Mouse (Mus musculus) liver, embryonic 13.5 days (tissue): Measurements from ENCODE around the gene 2310030G06Rik. TPM values are rescaled to one million over a fixed set of nuclear protein-coding genes. Genes with fewer than 3 reads are reported as not detected.

Experiments
- ATAC-seq: fragments of 200-750 bp; cut with Nextera tagmentation; 2 replicates; pipeline ENCODE4 v1.8.0; 2017; ENCODE audit warnings: low read depth, mild to moderate bottlenecking, moderate number of reproducible peaks, moderate library complexity
- DNase-seq: peaks from one replicate; pipeline ENCODE4 v3.0.0; 2022
- H3K27ac ChIP-seq: fragments of 300-500 bp; sonication (generic); 2 replicates; pipeline ENCODE4 v1.5.1; 2015; ENCODE audit warnings: moderate library complexity, mild to moderate bottlenecking, inconsistent platforms
- H3K27me3 ChIP-seq: fragments of 300-500 bp; sonication (generic); 2 replicates; pipeline ENCODE4 v1.6.1; 2015; ENCODE audit warnings: mild to moderate bottlenecking, inconsistent platforms
- H3K36me3 ChIP-seq: fragments of 300-500 bp; sonication (generic); 2 replicates; pipeline ENCODE4 v1.6.1; 2015; ENCODE audit warnings: mild to moderate bottlenecking, inconsistent platforms
- H3K4me1 ChIP-seq: fragments of 300-500 bp; sonication (generic); replicated peaks from 2 replicates; pipeline ENCODE4 v1.6.1; 2015; ENCODE audit warnings: inconsistent platforms
- H3K4me2 ChIP-seq: fragments of 300-500 bp; sonication (generic); 2 replicates; pipeline ENCODE4 v1.6.1; 2015; ENCODE audit warnings: inconsistent platforms, mild to moderate bottlenecking, moderate library complexity
- H3K4me3 ChIP-seq: fragments of 300-500 bp; sonication (generic); replicated peaks from 2 replicates; pipeline ENCODE4 v1.5.1; 2015; ENCODE audit warnings: mild to moderate bottlenecking, inconsistent platforms
- H3K9ac ChIP-seq: fragments of 300-500 bp; sonication (generic); 2 replicates; pipeline ENCODE4 v1.6.1; 2015; ENCODE audit warnings: mild to moderate bottlenecking, inconsistent platforms
- H3K9me3 ChIP-seq: fragments of 300-500 bp; sonication (generic); replicated peaks from 2 replicates; pipeline ENCODE4 v1.6.1; 2016; ENCODE audit warnings: inconsistent platforms
- WGBS: fragments of 180-500 bp; shearing (Covaris S2); methylation state at CpG from one replicate; pipeline ENCODE4 v1.1.7; 2015; ENCODE audit not compliant: insufficient replicate concordance; 5-methylcytosine and 5-hydroxymethylcytosine counted together
- polyA plus RNA-seq: library from polyadenylated mRNA; unstranded; fragments of >200 nt; fragmentation: Nextera tagmentation; extraction: Ambion mirVana; gene quantifications from 2 replicates; pipeline ENCODE4 v1.2.1, GENCODE M21; 2015

The 2310030G06Rik gene
- 2.5 and 3.3 TPM in 2 replicates for polyA plus RNA-seq

DNA sequence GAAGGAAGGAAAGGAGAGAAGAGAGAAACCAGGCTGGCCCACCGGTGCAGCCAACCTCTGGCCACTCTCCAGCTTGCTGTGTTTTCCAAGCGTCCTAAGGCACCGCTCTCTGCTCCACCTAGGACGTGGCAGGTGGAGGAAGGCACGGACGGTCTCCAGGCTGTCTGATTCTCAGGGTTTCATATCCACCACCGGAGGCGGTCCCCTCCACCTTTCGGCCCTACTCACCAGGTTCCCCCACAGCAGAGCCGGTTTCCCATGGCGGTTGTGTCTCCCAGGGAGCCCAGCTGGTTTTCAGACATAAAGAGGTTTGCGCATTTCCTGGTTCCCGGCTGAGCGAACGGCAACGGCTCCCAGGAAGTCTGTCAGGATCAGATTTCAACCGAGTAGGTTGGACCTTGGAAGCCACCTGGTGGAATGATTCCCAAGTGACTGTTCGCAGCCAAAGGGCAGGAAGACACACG, at the start of gene 2310030G06Rik:
TSS of gene 2310030G06Rik (minus strand) at position 323 of the 464 bp plus-strand sequence.
- WGBS = 9% methylated on average over 19 of the region's 19 CpGs
- H3K4me3 ChIP-seq = peak within 1 kb of the TSS; percentile 46
- H3K9me3 ChIP-seq = no peaks in the 10 kb centered on the region
- H3K9ac ChIP-seq = peak within 1 kb of the TSS; percentile 44
- H3K4me2 ChIP-seq = peak within 1 kb of the TSS; percentile 52
- peak; percentile 48; the same call in 1 of the 2 replicates for ATAC-seq
- no peaks in the 10 kb centered on the region for H3K36me3 ChIP-seq
- H3K27ac ChIP-seq = peak within 1 kb of the TSS; percentile 29; the same call in 1 of the 2 replicates
- DNase-seq = no peak
- H3K4me1 ChIP-seq = no peaks in the 10 kb centered on the region; the same call in 1 of the 2 replicates
- peaks cover 13% of the 10 kb centered on the region for H3K27me3 ChIP-seq

DNA sequence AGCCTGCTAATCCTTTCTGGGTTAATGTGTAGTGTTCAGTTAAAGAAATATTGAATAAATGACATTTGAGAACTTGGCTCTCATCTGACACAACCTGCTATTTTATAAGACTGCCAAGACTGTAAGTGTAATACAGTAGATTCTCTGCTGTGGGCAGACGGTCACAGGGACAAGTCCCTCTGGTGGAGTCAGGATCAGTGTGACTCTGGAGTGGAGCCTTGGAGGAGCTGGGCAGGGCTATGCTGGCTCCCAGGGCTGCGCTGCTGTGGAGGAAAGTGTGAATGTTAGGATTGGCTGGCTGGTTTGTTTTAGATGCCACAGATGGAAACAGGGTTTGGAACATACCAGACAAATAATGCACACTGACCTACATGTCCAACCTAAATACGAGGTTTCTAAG, 48.9 kb upstream of the 2310030G06Rik start:
- H3K4me1 ChIP-seq = no peaks in the 10 kb centered on the region
- H3K4me2 ChIP-seq = no peak overlapping the region
- DNase-seq (no peak), ATAC-seq (no peak)
- 80% methylated on average over 3 of the region's 3 CpGs for WGBS
- H3K36me3 ChIP-seq = peaks cover 34% of the 10 kb centered on the region
- no peak overlapping the region for H3K27ac ChIP-seq
- no peaks in the 10 kb centered on the region for H3K9me3 ChIP-seq
- no peak overlapping the region for H3K4me3 ChIP-seq
- no peaks in the 10 kb centered on the region for H3K27me3 ChIP-seq
- no peak overlapping the region for H3K9ac ChIP-seq

DNA sequence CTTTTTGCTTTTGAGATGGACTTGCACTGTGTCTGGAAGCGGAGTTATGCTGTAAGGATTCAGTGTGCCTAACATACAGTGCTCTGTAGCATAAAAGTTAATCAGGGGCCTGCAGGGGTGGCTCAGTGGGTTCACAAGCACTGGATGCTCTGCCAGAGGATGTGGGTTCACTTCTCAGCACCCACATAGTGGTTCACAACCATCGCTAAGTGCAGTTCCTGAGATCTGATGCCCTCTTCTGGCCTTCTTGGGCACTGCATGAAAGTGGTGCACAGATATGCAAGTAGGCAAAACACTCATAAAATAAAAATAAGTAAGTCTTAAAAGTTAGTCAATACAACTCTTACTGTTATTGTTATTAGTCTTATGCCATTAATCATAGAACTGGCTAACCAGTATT, 35.8 kb upstream of the 2310030G06Rik start:
- DNase-seq (peak; percentile 31), ATAC-seq (no peak)
- WGBS = 71% methylated on average over 2 of the region's 2 CpGs
- no peak overlapping the region for H3K9ac ChIP-seq
- H3K27ac ChIP-seq = no peak overlapping the region
- no peaks in the 10 kb centered on the region for H3K9me3 ChIP-seq
- no peaks in the 10 kb centered on the region for H3K27me3 ChIP-seq
- no peaks in the 10 kb centered on the region for H3K4me1 ChIP-seq
- no peak overlapping the region for H3K4me2 ChIP-seq
- H3K36me3 ChIP-seq = peaks cover 66% of the 10 kb centered on the region
- H3K4me3 ChIP-seq = no peak overlapping the region

DNA sequence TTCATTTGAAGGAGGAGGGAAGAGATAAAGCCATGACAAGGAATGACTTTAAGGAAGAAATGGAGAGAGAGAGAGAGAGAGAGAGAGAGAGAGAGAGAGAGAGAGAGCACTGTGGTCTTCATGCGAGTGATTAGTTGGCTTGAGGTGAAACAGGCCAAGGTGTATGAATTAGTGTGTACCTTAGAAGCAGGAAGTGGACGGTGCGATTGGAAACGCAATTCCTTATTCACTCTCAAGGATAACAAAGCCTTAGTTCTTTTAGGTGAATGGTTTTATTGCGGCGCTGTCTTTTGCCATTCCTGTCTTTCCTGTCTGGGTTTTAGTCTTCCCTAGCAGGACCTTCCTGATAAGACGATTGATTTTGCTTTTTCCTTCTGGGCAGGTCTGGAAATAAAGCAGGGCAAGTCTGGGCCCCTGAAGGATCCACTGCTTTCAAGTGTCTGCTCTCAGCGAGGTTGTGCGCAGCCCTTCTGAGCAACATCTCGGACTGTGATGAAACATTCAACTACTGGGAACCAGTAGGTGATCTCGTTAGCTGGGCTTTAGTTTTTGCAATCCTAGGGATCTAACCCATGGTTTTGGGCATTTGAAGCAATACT, 29.9 kb upstream of the 2310030G06Rik start:
- peaks cover 32% of the 10 kb centered on the region for H3K36me3 ChIP-seq
- ATAC-seq (no peak), DNase-seq (no peak)
- WGBS = 54% methylated on average over 11 of the region's 11 CpGs
- H3K4me2 ChIP-seq = peak overlapping the region; percentile 96
- no peaks in the 10 kb centered on the region for H3K27me3 ChIP-seq
- no peak overlapping the region for H3K27ac ChIP-seq
- H3K4me3 ChIP-seq = peak overlapping the region; percentile 94
- no peaks in the 10 kb centered on the region for H3K9me3 ChIP-seq
- peaks cover 40% of the 10 kb centered on the region for H3K4me1 ChIP-seq
- H3K9ac ChIP-seq = peak overlapping the region; percentile 90

DNA sequence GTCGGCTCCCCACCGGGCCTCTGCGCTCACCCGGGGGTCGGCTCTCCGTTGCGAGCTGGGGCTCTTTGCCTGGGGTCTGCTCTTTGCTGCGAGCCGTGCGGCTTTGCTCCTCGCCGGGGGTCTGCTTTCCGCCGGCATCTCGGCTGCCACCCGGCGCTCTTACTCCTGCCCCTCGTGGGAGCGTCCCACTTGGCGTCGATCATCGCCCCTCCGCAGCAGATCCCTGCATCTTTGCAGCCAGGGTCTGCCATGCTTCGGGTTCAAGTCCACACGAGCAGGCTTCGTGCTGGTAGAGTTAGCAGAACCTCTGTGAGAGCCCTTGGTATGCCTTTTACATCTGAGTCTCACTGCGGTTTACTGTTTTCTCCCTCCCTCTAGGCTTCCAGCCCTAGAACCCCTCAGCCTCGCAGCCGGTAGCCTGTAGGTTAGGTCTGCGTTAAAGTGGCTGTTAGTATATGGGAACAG, 29.4 kb upstream of the 2310030G06Rik start:
- Histone ChIP-seq H3K4me2 (peak overlapping the region; percentile 96), H3K27ac (peak overlapping the region; percentile 78), H3K27me3 (no peaks in the 10 kb centered on the region), H3K9ac (peak overlapping the region; percentile 90), H3K36me3 (peaks cover 33% of the 10 kb centered on the region), H3K9me3 (no peaks in the 10 kb centered on the region), H3K4me3 (peak overlapping the region; percentile 94), H3K4me1 (peaks cover 40% of the 10 kb centered on the region)
- DNase-seq = no peak
- under 1% methylated on average over 29 of the region's 30 CpGs for WGBS
- peak; percentile 45 for ATAC-seq

DNA sequence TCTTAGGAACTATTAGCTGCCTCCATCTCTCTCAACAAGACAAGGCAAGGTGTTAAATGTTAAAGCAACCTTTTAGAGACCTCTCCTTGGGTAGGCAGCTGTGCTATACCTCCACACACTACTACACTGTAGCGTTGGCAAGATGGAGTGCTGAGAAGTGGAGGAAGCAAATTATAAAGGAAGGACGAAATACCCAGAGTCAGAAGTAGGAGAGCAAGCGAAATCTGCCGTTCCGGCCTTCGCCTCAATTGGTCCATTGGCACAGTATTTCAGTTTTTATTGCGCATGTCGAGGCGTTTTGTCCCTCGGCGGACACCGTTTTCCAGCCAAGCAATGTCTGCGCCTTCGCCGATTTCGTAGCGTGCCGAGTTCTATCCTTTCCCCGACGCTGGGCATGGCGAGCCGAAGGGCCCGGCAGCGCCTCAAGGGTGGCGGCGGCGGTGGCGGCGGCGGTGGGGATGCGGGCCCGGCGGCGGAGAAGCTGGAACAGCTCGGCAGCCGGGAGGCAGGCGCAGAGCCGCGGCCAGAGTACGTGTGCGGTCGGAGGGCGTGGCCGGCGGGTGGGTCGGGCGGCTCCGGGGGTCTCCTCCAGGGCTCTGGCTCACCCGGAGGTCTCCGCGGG, 28.8 kb upstream of the 2310030G06Rik start, which contains the start of the genes Alg9 and 1110032A03Rik:
TSS of gene Alg9 (plus strand) at position 29 of the 622 bp plus-strand sequence.
TSS of gene 1110032A03Rik (minus strand) at position 530 of the 622 bp plus-strand sequence.
- Histone ChIP-seq H3K4me1 (peaks cover 40% of the 10 kb centered on the region), H3K27me3 (no peaks in the 10 kb centered on the region), H3K27ac (peak within 1 kb of the TSS; percentile 78), H3K4me2 (peak within 1 kb of the TSS; percentile 96), H3K9ac (peak within 1 kb of the TSS; percentile 90), H3K9me3 (no peaks in the 10 kb centered on the region), H3K36me3 (peaks cover 30% of the 10 kb centered on the region), H3K4me3 (peak within 1 kb of the TSS; percentile 94)
- WGBS = under 1% methylated on average over 49 of the region's 51 CpGs
- peak; percentile 73 for ATAC-seq
- DNase-seq = peak; percentile 74

DNA sequence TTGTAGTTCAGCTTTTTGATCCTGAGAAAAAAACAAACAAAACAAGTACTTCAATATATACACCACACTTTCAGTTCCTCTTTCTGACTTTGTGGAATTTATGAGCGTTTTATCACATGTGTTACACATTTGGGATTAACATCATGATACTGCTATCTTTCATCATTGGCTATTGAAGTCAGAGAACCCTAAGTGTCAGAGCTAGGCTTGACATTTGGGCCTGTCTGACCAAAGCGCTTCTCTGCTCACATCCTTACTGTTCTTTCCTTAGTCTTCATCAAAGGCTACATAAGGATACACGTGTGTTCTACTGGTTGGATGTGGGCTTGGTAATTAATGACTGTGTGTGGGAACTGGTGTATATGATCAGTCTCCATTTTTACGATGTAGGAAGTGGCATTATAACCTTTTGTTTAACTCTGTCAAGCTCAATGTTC, 27.7 kb upstream of the 2310030G06Rik start:
- Histone ChIP-seq H3K9me3 (no peaks in the 10 kb centered on the region), H3K27ac (peak overlapping the region; percentile 4), H3K36me3 (peaks cover 26% of the 10 kb centered on the region), H3K9ac (peak overlapping the region; percentile 90; the same call in 1 of the 2 replicates), H3K4me1 (peaks cover 50% of the 10 kb centered on the region), H3K27me3 (no peaks in the 10 kb centered on the region), H3K4me3 (0 out of 2 replicates have a peak overlapping the region, but pooled peaks have one; percentile 94), H3K4me2 (peak overlapping the region; percentile 96)
- WGBS = 51% methylated on average over 4 of the region's 4 CpGs
- DNase-seq = no peak
- ATAC-seq = no peak

DNA sequence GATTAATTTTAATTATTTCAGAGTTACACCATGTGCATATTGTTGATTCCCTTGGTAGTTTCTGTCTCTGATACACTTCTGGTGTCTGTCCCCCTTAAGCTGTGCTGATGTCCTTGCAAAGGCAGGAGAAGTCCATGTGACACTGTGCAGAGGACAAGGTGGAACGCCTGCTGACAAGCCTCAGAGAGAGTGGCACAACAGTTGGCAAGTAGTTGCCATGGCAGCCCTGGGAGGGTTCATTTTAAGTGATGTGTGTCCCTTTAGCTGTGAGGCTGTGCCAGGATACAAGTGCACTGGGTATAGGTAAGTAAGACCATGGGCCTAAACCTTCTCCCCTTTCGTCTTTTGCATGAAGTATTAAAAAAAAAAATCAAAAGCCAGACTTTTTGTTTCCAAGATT, 23.7 kb upstream of the 2310030G06Rik start:
- Histone ChIP-seq H3K9me3 (no peaks in the 10 kb centered on the region), H3K4me3 (no peak overlapping the region), H3K4me1 (peaks cover 60% of the 10 kb centered on the region), H3K27ac (no peak overlapping the region), H3K27me3 (no peaks in the 10 kb centered on the region), H3K9ac (no peak overlapping the region), H3K4me2 (no peak overlapping the region), H3K36me3 (peaks cover 22% of the 10 kb centered on the region)
- ATAC-seq (no peak), DNase-seq (no peak)
- WGBS = 70% methylated on average over 2 of the region's 2 CpGs

DNA sequence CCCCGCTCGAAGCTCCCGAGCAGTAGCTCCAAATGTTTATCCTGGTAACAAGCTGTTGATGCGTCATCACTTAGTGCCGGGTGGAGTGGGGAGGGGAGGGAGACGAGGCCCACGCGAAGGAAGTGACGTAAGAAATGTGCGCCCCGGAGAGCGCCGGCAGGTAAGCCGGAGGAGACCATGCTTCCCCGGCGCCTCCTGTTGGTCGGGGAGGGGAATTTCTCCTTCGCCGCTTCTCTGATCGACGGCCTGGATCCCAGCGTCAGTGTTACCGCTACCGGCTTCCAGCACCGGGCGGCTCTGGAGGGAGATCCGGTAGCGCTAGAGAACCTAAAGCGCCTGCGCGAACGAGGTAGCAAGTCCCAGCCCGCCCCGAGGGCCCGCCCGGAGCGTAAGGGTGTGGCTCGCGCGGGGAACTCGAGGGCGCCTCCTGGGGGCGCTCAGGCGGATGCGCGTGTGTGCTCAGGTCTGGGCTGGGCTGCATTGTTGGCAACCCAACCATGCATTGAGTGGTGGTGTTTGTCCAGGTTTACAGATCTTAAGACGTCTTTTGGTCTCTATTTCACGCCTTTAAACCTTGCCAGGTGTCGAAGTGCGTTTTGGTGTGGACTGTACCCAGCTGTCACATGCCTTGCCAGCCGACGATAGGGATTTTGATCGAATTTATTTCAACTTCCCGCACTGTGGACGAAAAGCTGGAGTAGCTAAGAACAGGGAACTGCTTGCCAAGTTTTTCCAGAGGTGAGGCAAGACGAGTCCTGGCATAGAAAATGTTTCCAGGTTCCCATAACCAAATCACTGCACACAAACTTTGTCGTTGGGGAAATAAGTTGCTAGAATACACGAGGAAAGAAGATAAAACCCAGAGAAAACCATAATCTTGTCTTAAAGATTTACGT, 22.0 kb upstream of the 2310030G06Rik start, which contains the start of gene Fdxacb1:
TSS of gene Fdxacb1 (plus strand) at position 130 of the 896 bp plus-strand sequence.
- ATAC-seq = peak; percentile 97
- peaks cover 27% of the 10 kb centered on the region for H3K36me3 ChIP-seq
- H3K4me2 ChIP-seq = peak within 1 kb of the TSS; percentile 87
- H3K27me3 ChIP-seq = no peaks in the 10 kb centered on the region
- WGBS = 3% methylated on average over 59 of the region's 59 CpGs
- peak within 1 kb of the TSS; percentile 93 for H3K27ac ChIP-seq
- peak; percentile 95 for DNase-seq
- H3K9ac ChIP-seq = peak within 1 kb of the TSS; percentile 80
- no peaks in the 10 kb centered on the region for H3K9me3 ChIP-seq
- H3K4me3 ChIP-seq = peak within 1 kb of the TSS; percentile 72
- H3K4me1 ChIP-seq = peaks cover 43% of the 10 kb centered on the region

DNA sequence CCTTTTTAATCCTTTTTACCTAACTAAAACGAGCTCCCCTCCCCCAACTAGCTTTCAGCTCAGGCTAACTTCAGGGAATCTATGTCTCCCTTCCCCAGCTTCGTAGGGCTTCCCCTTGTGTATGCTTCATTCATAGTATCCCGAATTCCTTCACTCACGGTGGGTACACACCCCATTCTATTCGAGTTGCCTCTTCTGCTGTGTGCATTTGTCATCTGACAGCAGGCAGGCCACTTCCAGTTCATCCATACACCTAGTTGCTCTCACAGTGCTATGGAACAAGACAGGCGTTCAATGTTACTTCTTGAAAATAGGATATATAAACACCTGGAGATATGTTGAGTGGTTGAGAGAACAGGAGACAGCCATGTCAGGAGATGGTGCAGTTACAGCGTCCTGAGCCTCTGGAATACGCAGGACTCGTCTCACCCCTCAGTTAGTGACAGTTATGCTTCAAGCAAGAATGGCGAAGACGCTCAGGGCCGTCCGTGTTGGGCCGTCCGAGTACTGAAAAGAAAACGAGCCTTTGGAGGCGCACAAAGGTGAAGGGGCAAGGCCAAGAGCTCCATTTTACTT, 21.3 kb upstream of the 2310030G06Rik start:
- H3K9ac ChIP-seq = peak overlapping the region; percentile 80
- peak; percentile 11 for ATAC-seq

More for the DNA sequence above, 21.3 kb upstream of the 2310030G06Rik start:
- Histone ChIP-seq H3K27ac (peak overlapping the region; percentile 93), H3K27me3 (no peaks in the 10 kb centered on the region), H3K4me3 (peak overlapping the region; percentile 72), H3K4me1 (peaks cover 36% of the 10 kb centered on the region), H3K4me2 (peak overlapping the region; percentile 87), H3K36me3 (peaks cover 27% of the 10 kb centered on the region), H3K9me3 (no peaks in the 10 kb centered on the region)
- WGBS = 5% methylated on average over 17 of the region's 17 CpGs
- DNase-seq = no peak
